Mouse (Mus musculus): ENCODE data around the gene Rnf216. TPM values are rescaled to one million over a fixed set of nuclear protein-coding genes. Genes with fewer than 3 reads are reported as not detected.
A peak's percentile ranks its signal among the peaks of the same experiment; 100 is the strongest.

Rnf216 gene
- polyA plus RNA-seq, 2 experiments from 2014 or later: 38.2 to 39.8 TPM

GRCm38 (mm10) chr5:142959576-142960556 lies 152.9 kb downstream of the Rnf216 start, which contains the start of gene Fscn1:
Gene Fscn1, plus strand, starts transcription at chr5:142960343.
- ATAC-seq: peak; percentile 68

GRCm38 (mm10) chr5:142959156-142959555 lies 153.6 kb downstream of the Rnf216 start:
- no peak for ATAC-seq

GRCm38 (mm10) chr5:142958464-142958863 lies 154.3 kb downstream of the Rnf216 start:
- no peak for ATAC-seq

- no peak for ATAC-seq
Measured at GRCm38 (mm10) chr5:142956956-142957703, 155.7 kb downstream of the Rnf216 start.

- no peak for ATAC-seq
Measured at GRCm38 (mm10) chr5:142953641-142954040, 159.2 kb downstream of the Rnf216 start.

- ATAC-seq: no peak
Measured at GRCm38 (mm10) chr5:142950405-142950804, 162.4 kb downstream of the Rnf216 start.

- no peak for ATAC-seq
Measured at GRCm38 (mm10) chr5:142949580-142949979, 163.2 kb downstream of the Rnf216 start.

GRCm38 (mm10) chr5:142947460-142947859 lies 165.3 kb downstream of the Rnf216 start:
- no peak for ATAC-seq

- ATAC-seq: no peak
Measured at GRCm38 (mm10) chr5:142944979-142945682, 167.7 kb downstream of the Rnf216 start.

Other genes with a start within 250 kb of the Rnf216 start
- gene Fbxl18, start 217.6 kb downstream of the Rnf216 start, polyA plus RNA-seq (2017; shearing (Covaris generic)): 1 to 10 TPM; 3.9 to 8.6 TPM
- gene Actb, start 206.2 kb downstream of the Rnf216 start, polyA plus RNA-seq (2017; shearing (Covaris generic)): over 10,000 TPM; 21,144 to 46,167 TPM
- under 1 TPM; 0.36 to 0.58 TPM for gene Fscn1, start 152.7 kb downstream of the Rnf216 start, polyA plus RNA-seq (2017; shearing (Covaris generic))
- under 1 TPM in 1 of 2 experiments, not detected in 1; 0.11 TPM for gene Olfr718-ps1, start 34.6 kb upstream of the Rnf216 start, polyA plus RNA-seq (2017; shearing (Covaris generic))
- 10 to 100 TPM in 1 of 2 experiments, 1 to 10 TPM in 1; 6.1 to 11.1 TPM for gene Rbak, start 67.8 kb upstream of the Rnf216 start, polyA plus RNA-seq (2017; shearing (Covaris generic))
- gene Spdye4b, start 68.0 kb upstream of the Rnf216 start, polyA plus RNA-seq (2017; shearing (Covaris generic)): not detected
- not detected for gene Spdye4a, start 113.9 kb upstream of the Rnf216 start, polyA plus RNA-seq (2017; shearing (Covaris generic))
- 1 to 10 TPM; 3.6 to 4.6 TPM for gene Zfp12, start 122.2 kb upstream of the Rnf216 start, polyA plus RNA-seq (2017; shearing (Covaris generic))
- under 1 TPM; 0.19 to 0.35 TPM for gene Zfp316, start 157.0 kb upstream of the Rnf216 start, polyA plus RNA-seq (2017; shearing (Covaris generic))
- gene Zfp853, start 180.6 kb upstream of the Rnf216 start, polyA plus RNA-seq (2017; shearing (Covaris generic)): not detected
- gene E130309D02Rik, start 202.4 kb upstream of the Rnf216 start, polyA plus RNA-seq (2017; shearing (Covaris generic)): 1 to 10 TPM; 5.1 to 7.5 TPM
- 100 to 1,000 TPM in 1 of 2 experiments, 10 to 100 TPM in 1; 54.0 to 104 TPM for gene Zdhhc4, start 216.3 kb upstream of the Rnf216 start, polyA plus RNA-seq (2017; shearing (Covaris generic))
- not detected for gene Grid2ip, start 244.3 kb upstream of the Rnf216 start, polyA plus RNA-seq (2017; shearing (Covaris generic))

Data from CD4-positive, CD25-positive, alpha-beta regulatory T cell, adult 4 months (primary cell).